Mouse (Mus musculus) G1E (cell line): Measurements from ENCODE around the gene Snx29.

ENCODE experiments used
- CTCF ChIP-seq: IDR thresholded peaks from 2 replicates; pipeline ENCODE4 v1.5.1; 2012; ENCODE audit warnings: low read depth, low read length, inconsistent platforms, mixed read lengths
- GATA1 ChIP-seq: IDR thresholded peaks from 2 replicates; pipeline ENCODE4 v1.6.1; 2012; ENCODE audit warnings: borderline replicate concordance, low read length, inconsistent platforms, mixed read lengths
- TAL1 ChIP-seq: conservative IDR thresholded peaks from 2 replicates; pipeline ENCODE4 v1.6.1; 2012; ENCODE audit warnings: low read depth, low read length, inconsistent platforms, mixed read lengths

DNA sequence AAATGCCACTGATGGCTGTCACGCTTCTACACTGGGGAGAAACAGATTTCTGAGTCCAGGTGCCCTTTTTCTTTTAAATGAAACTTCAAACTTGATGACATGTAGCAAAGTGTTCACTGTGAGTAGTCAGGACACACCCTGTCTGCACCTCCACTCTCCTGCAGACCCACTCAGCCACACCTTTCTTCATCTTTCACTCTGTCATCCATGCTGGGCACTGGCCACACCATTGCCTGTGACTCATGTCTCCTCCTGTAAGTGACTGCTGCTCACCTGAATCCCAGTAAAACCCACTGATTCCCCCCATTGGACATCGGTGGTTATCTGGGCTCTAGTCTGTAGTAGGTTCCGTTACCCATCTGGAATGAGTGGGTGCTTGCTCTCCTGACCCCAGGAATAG lies 467.8 kb downstream of the Snx29 start:
- no peak for TF ChIP-seq CTCF
- TF ChIP-seq TAL1 = no peak
- TF ChIP-seq GATA1 = no peak
